Mouse (Mus musculus) heart, postnatal 0 days (tissue): ENCODE data around the gene Ltbp1.

Experiments used
- CTCF ChIP-seq: IDR thresholded peaks from 2 replicates; pipeline ENCODE4 v1.5.1; 2016; ENCODE audit warnings: antibody characterized with exemption, control low read depth, low read depth
- EP300 ChIP-seq: IDR thresholded peaks from 2 replicates; pipeline ENCODE4 v1.6.1; 2016; ENCODE audit warnings: antibody characterized with exemption, low read depth

DNA sequence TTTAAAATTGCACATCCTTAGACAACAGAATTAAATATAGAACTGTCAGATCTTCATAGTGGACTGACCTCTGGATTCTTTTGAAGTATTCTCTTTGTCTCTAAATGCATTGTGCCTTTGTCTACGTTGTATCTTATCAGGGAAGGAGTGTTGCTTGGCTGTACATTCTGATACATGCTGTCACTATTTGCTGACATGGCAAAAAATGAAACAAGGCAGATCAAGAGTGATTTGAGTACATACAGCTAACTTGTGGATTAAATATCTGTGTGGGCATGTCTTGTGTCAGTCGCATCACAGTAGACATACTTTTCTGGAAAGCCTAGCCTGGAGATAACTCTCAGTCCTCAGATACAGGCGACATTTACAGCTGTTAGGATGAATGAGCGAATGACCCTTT lies 335.9 kb downstream of the Ltbp1 start:
- TF ChIP-seq CTCF (no peak), EP300 (no peak)
